Mouse (Mus musculus) small intestine, adult 2 months (tissue): ENCODE measurements at regions not wholly inside any gene's neighbourhood (a gene's known extent, or its start where the extent isn't known, plus 50 kb on each side); places are given as distances from the start of the nearest gene placed in this dataset.

Source experiments
- CTCF ChIP-seq: fragments of 200-500 bp; IDR thresholded peaks from 2 replicates; pipeline ENCODE4 v1.5.1; 2012; ENCODE audit warnings: low read depth, mild to moderate bottlenecking, control low read depth, inconsistent platforms, low read length, moderate library complexity, mixed read lengths; ENCODE audit not compliant: insufficient replicate concordance, insufficient read length; ENCODE audit errors: extremely low read depth
- POLR2A ChIP-seq: fragments of 200-500 bp; IDR thresholded peaks from 2 replicates; pipeline ENCODE4 v1.6.1; 2012; ENCODE audit warnings: low read depth, mild to moderate bottlenecking, control low read depth, inconsistent platforms, low read length, moderate library complexity

- TF ChIP-seq CTCF (no peak), POLR2A (no peak)
Measured at GRCm38 (mm10) chr7:134528026-134528425, 142.4 kb upstream of the Dock1 start.
